Mouse (Mus musculus) limb, embryonic 12.5 days (tissue): ENCODE measurements around the gene Zranb3. TPM values are rescaled to one million over a fixed set of nuclear protein-coding genes. Genes with fewer than 3 reads are reported as not detected.

Experiments
- ATAC-seq: fragments of 200-750 bp; cut with Nextera tagmentation; 2 replicates; pipeline ENCODE4 v1.8.0; 2017; ENCODE audit warnings: low read depth, moderate TSS enrichment; ENCODE audit not compliant: insufficient number of reproducible peaks, insufficient read depth, low FRiP score, low TSS enrichment
- H3K27ac ChIP-seq: fragments of 300-500 bp; sonication (generic); 2 replicates; pipeline ENCODE4 v1.5.1; 2016; ENCODE audit warnings: mild to moderate bottlenecking, moderate library complexity
- H3K27me3 ChIP-seq: fragments of 300-500 bp; sonication (generic); 2 replicates; pipeline ENCODE4 v1.6.1; 2016; ENCODE audit warnings: mild to moderate bottlenecking, moderate library complexity
- H3K36me3 ChIP-seq: fragments of 300-500 bp; sonication (generic); 2 replicates; pipeline ENCODE4 v1.6.1; 2016; ENCODE audit warnings: mild to moderate bottlenecking, moderate library complexity
- H3K4me1 ChIP-seq: fragments of 300-500 bp; sonication (generic); replicated peaks from 2 replicates; pipeline ENCODE4 v1.6.1; 2016
- H3K4me2 ChIP-seq: fragments of 300-500 bp; sonication (generic); 2 replicates; pipeline ENCODE4 v1.6.1; 2016; ENCODE audit warnings: mild to moderate bottlenecking, moderate library complexity
- H3K4me3 ChIP-seq: fragments of 300-500 bp; sonication (generic); replicated peaks from 2 replicates; pipeline ENCODE4 v1.5.1; 2016; ENCODE audit warnings: mild to moderate bottlenecking
- H3K9ac ChIP-seq: fragments of 300-500 bp; sonication (generic); replicated peaks from 2 replicates; pipeline ENCODE4 v1.6.1; 2016; ENCODE audit warnings: mild to moderate bottlenecking, moderate library complexity
- H3K9me3 ChIP-seq: fragments of 300-500 bp; sonication (generic); 2 replicates; pipeline ENCODE4 v1.6.1; 2016; ENCODE audit warnings: mild to moderate bottlenecking, moderate library complexity
- whole genome bisulfite sequencing: fragments of 180-500 bp; shearing (Covaris S2); methylation state at CpG from one replicate; pipeline ENCODE4 v1.1.7; 2016; 5-methylcytosine and 5-hydroxymethylcytosine counted together
- polyA plus RNA-seq: library from polyadenylated mRNA; unstranded; fragments of >200 nt; fragmentation: Nextera tagmentation; extraction: Ambion mirVana; gene quantifications from 2 replicates; pipeline ENCODE4 v1.2.1, GENCODE M21; 2016

The Zranb3 gene
- polyA plus RNA-seq, 1 experiment from 2014 or later = 13.8 TPM

DNA sequence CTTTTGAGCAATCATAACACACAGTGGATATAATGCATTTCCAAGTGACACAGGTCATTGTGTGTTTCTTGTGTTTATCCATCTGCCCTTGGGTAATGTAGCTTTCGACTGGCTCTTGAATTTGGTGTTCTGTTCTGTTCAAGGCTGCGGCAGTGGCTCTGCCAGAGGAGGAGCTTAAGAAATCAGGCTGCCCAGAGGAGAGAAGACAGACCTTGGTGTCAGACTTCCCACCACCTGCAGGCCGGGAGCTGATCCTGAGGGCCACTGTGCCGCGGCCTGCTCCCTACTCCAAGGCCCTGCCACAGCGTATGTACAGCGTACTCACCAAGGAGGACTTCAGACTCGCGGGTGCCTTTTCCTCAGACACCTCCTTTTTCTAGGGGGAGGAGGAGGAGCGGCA is 160.6 kb downstream of the Zranb3 start:
- Histone ChIP-seq H3K4me2 (no peak overlapping the region), H3K36me3 (peaks cover 78% of the 10 kb centered on the region), H3K9me3 (no peaks in the 10 kb centered on the region; the same call in 1 of the 2 replicates), H3K9ac (no peak overlapping the region), H3K27ac (no peak overlapping the region), H3K27me3 (no peaks in the 10 kb centered on the region), H3K4me1 (no peaks in the 10 kb centered on the region), H3K4me3 (no peak overlapping the region)
- ATAC-seq = no peak
- 92% methylated on average over 10 of the region's 10 CpGs for WGBS

DNA sequence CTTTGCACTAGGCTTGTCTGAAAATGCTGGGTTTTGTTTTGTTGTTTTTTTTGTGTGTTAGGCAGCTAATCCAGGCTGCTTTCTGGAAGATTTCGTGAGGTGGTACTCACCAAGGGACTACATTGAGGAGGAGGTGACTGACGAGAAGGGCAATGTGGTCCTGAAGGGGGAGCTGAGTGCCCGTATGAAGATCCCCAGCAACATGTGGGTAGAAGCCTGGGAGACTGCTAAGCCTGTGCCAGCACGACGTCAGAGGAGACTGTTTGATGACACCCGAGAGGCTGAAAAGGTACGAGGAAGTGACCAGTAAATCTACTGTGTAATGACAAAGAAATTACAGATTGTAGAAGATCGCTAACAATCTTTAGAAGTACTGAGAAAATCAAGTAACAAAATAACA is 165.6 kb downstream of the Zranb3 start:
- no peak for ATAC-seq
- Histone ChIP-seq H3K4me3 (no peak overlapping the region), H3K9ac (no peak overlapping the region), H3K4me2 (no peak overlapping the region), H3K27me3 (no peaks in the 10 kb centered on the region), H3K36me3 (peaks cover 87% of the 10 kb centered on the region), H3K9me3 (no peaks in the 10 kb centered on the region; the same call in 1 of the 2 replicates), H3K27ac (no peak overlapping the region), H3K4me1 (no peaks in the 10 kb centered on the region)
- whole genome bisulfite sequencing = 76% methylated on average over 8 of the region's 8 CpGs

DNA sequence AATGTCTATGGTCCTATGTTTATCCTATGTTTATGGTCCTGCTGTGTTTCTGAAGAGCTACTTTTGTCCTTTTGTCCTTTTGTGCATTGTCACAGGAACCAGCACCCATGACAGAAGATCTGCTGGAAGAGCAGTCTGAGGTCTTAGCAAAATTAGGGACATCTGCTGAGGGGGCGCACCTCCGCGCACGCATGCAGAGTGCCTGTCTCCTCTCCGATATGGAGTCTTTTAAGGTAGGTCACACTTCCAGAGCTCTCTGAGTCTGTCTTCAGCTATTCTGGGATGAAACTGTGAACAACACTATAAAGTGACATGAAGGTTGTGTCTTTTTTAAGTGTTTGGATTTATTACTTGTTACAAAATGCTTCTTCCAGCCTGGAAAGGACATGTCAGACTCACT is 168.5 kb downstream of the Zranb3 start:
- WGBS = 95% methylated on average over 5 of the region's 5 CpGs
- no peak overlapping the region for H3K4me2 ChIP-seq
- no peak overlapping the region for H3K9ac ChIP-seq
- no peak overlapping the region for H3K4me3 ChIP-seq
- H3K4me1 ChIP-seq = no peaks in the 10 kb centered on the region
- no peak overlapping the region for H3K27ac ChIP-seq
- no peaks in the 10 kb centered on the region; the same call in 1 of the 2 replicates for H3K9me3 ChIP-seq
- H3K27me3 ChIP-seq = no peaks in the 10 kb centered on the region
- H3K36me3 ChIP-seq = peaks cover 80% of the 10 kb centered on the region
- no peak for ATAC-seq

DNA sequence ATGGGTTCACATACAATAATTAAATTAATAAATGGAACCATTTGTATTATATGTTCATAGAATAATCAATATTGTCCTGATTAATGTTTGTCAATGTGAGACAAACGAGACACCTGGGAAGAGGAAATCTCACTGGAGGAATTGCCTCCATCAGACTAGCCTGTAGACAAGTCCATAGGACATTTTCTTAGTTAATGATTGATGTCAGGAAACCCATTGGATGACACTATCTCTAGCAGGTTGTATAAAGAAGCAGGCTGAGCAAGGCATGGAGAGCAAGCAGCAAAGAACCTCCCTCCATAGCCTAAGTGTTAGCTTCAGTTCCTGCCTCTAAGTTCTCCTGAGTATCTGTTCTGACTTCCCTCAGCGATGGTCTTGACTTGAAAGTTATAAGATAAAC is 169.4 kb downstream of the Zranb3 start:
- Histone ChIP-seq H3K9ac (no peak overlapping the region), H3K27ac (no peak overlapping the region), H3K9me3 (no peaks in the 10 kb centered on the region), H3K4me2 (no peak overlapping the region), H3K36me3 (peaks cover 76% of the 10 kb centered on the region), H3K4me3 (no peak overlapping the region), H3K4me1 (no peaks in the 10 kb centered on the region), H3K27me3 (no peaks in the 10 kb centered on the region)
- WGBS = 92% methylated on average over 2 of the region's 2 CpGs
- ATAC-seq = no peak

DNA sequence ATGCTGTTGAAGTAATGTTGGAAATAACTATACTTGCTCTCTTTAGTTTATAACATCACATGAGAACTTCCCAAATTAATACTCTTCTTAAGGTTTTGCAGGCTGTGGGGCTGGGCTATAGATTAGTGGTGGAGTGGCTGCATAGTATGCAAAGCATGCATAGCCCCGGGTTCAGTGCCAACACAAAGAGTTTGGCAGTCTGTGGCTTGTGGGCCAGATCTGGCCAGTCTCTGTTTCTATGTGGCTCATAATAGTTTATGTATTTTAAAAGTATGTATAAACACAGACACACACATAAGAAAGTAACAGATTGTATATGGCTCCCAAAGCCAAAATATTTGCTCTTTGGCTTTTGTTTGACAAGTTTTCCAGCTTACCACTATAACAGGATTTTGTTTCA is 187.0 kb downstream of the Zranb3 start:
- Histone ChIP-seq H3K27me3 (no peaks in the 10 kb centered on the region), H3K36me3 (peaks cover 53% of the 10 kb centered on the region), H3K9me3 (no peaks in the 10 kb centered on the region), H3K4me3 (no peak overlapping the region), H3K4me1 (no peaks in the 10 kb centered on the region), H3K27ac (no peak overlapping the region), H3K9ac (no peak overlapping the region), H3K4me2 (no peak overlapping the region)
- ATAC-seq = no peak
- WGBS = 59% methylated on average over 1 of the region's 1 CpGs

DNA sequence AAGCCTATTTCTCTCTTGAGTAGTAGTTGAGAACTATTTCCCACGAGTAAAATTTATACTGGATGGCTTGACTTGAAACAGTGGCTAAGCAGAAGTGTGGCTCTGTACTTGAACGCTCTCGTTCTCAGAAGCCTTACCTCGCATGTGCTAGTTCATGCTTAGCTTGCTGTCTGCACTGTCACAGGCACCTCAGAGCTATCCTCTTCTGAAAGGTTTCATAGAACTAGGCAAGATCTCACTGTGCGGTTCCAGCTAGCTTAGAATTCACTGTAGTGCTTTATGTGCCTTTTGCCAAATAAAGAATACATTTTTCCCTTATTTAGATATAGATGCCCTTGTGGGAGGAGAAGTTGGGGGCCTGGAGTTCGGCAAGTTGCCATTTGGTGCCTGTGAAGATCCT is 187.5 kb downstream of the Zranb3 start:
- peaks cover 55% of the 10 kb centered on the region for H3K36me3 ChIP-seq
- H3K4me2 ChIP-seq = no peak overlapping the region
- no peaks in the 10 kb centered on the region for H3K4me1 ChIP-seq
- H3K27me3 ChIP-seq = no peaks in the 10 kb centered on the region
- no peak for ATAC-seq
- no peak overlapping the region for H3K27ac ChIP-seq
- WGBS = 84% methylated on average over 6 of the region's 6 CpGs
- H3K4me3 ChIP-seq = no peak overlapping the region
- H3K9me3 ChIP-seq = no peaks in the 10 kb centered on the region
- no peak overlapping the region for H3K9ac ChIP-seq

DNA sequence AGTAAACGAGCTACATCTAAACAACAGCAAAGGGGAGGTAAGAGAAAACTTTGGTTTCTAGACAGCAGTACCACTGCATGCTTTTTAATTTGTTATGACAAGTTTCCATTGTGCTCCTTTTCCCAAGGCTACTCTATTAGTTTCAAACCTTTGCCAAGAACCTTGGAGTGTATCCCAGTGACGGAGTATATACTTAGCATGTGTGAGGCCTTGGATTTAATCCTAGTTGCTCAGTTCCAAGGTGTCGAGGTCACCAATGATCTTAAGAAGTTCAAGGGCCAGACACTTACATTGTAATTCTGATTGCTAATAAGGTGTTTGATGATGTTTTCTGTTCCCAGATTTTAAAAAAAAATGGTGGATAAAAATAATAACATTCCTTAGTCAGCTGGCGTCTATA is 189.7 kb downstream of the Zranb3 start:
- ATAC-seq = no peak
- peaks cover 44% of the 10 kb centered on the region for H3K36me3 ChIP-seq
- 88% methylated on average over 4 of the region's 4 CpGs for WGBS

DNA sequence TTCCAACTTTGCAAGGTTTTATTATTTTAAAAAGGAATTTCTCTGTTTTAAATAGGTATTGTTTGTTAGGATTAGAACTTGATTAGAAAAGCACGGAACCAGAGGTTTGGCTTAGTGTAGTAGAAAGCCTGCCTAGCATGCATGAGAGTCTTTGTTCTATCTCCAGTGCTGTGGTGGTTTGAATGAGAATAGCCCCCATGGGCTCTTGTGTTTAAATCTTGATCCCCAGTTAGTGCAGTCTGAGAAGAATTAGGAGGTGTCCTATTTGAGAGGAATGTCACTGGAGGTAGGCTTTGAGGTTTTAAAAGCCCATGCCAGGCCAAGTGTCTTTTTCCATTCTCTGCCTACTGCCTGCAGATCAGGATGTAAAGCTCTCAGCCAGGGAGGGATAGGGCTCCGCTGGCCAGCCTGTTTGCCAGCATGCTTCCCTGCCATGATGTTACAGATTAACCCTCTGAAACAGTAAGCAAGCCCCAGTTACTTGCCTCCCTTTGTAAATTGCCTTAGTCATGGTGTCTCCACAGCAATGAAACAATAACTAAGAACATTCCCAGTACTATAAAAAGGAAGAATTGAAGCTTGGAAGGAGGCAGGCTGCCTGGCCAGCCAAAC is 198.0 kb downstream of the Zranb3 start:
- no peak overlapping the region for H3K27ac ChIP-seq
- no peak overlapping the region for H3K9ac ChIP-seq
- H3K4me2 ChIP-seq = no peak overlapping the region
- no peak overlapping the region for H3K4me3 ChIP-seq
- H3K4me1 ChIP-seq = no peaks in the 10 kb centered on the region
- no peaks in the 10 kb centered on the region for H3K27me3 ChIP-seq
- peaks cover 32% of the 10 kb centered on the region for H3K36me3 ChIP-seq
- 72% methylated on average over 2 of the region's 2 CpGs for WGBS
- no peaks in the 10 kb centered on the region for H3K9me3 ChIP-seq
- ATAC-seq = no peak

More for the DNA sequence above, 189.7 kb downstream of the Zranb3 start:
- no peak overlapping the region for H3K9ac ChIP-seq
- H3K27me3 ChIP-seq = no peaks in the 10 kb centered on the region
- H3K9me3 ChIP-seq = no peaks in the 10 kb centered on the region
- no peak overlapping the region for H3K4me2 ChIP-seq
- H3K4me1 ChIP-seq = no peaks in the 10 kb centered on the region
- no peak overlapping the region for H3K27ac ChIP-seq
- H3K4me3 ChIP-seq = no peak overlapping the region

Other genes starting within 250 kb of the Zranb3 start
- not detected in 2 replicates for gene Map3k19, start 248.0 kb downstream of the Zranb3 start, polyA plus RNA-seq
- gene Rab3gap1, start 234.3 kb downstream of the Zranb3 start, polyA plus RNA-seq = 23.7 and 24.5 TPM in 2 replicates
- 75.5 and 79.1 TPM in 2 replicates for gene R3hdm1, start 254 bp upstream of the Zranb3 start, polyA plus RNA-seq
- 67.8 and 72.3 TPM in 2 replicates for gene Ubxn4, start 140.9 kb upstream of the Zranb3 start, polyA plus RNA-seq
- 0.14 and 0.34 TPM in 2 replicates for gene Lct, start 225.3 kb upstream of the Zranb3 start, polyA plus RNA-seq